22 mouse cellular contexts compared by ENCODE assay signal in the genomic region with DNA sequence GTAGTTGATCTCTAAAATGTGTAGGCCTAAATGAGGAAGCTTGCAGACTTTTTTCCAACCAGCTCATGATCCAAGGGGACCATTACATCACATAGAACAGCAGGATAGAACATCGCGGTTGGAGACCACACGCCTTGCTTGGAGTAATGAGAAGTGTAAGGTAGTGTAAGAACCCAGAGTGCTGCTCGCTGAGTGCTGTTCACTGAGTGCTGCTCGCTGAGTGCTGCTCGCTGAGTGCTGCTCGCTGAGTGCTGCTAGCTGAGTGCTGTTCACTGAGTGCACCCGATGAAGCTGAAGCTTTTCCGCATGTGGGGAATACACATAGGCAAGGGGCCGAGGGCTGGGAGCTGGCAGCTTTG. TPM values are rescaled to one million over a fixed set of nuclear protein-coding genes. Genes with fewer than 3 reads are reported as not detected.
DNase-seq lines count a peak whose midpoint lies in the region; ATAC-seq and TF ChIP-seq lines count a peak whose summit lies in the region.
"Had no signal": no experiment of that assay in that cellular context is flagged by ENCODE, and none has a peak within 500 bp of the region (broad histone marks: within the 10 kb centered on the region; RNA-seq: fewer than 3 reads in every experiment).

No protein-coding gene starts in this region.

- peak overlapping the region; percentile 32; the same call in 1 of the 2 replicates for H3K27ac ChIP-seq in hindbrain, embryonic 14.5 days
- H3K27ac ChIP-seq in hindbrain, embryonic 10.5 days = no peak overlapping the region
- no peak overlapping the region for H3K27ac ChIP-seq in midbrain, embryonic 13.5 days
- no peak overlapping the region for H3K27ac ChIP-seq in midbrain, embryonic 14.5 days (replicated peaks; ENCODE audit: low read depth, low read length)
- no peak overlapping the region for H3K27ac ChIP-seq in limb, embryonic 14.5 days (replicated peaks; ENCODE audit: low read depth, low read length)
- 0 out of 2 replicates have a peak overlapping the region, but pooled peaks have one; percentile 19 for H3K27ac ChIP-seq in neural tube, embryonic 15.5 days (replicated peaks)
- H3K27ac ChIP-seq: heart, embryonic 10.5 days; kidney, postnatal 0 days; liver, embryonic 13.5 days; stomach, embryonic 15.5 days had no signal

- no peaks in the 10 kb centered on the region for H3K27me3 ChIP-seq in hindbrain, embryonic 14.5 days (ENCODE audit: control insufficient read depth, insufficient read depth, low read length)
- H3K27me3 ChIP-seq in hindbrain, embryonic 10.5 days (ENCODE audit: insufficient read depth, poor library complexity, severe bottlenecking) = no peaks in the 10 kb centered on the region
- no peaks in the 10 kb centered on the region for H3K27me3 ChIP-seq in midbrain, embryonic 13.5 days
- no peaks in the 10 kb centered on the region for H3K27me3 ChIP-seq in midbrain, embryonic 14.5 days (ENCODE audit: control insufficient read depth, insufficient read depth, low read length)
- no peaks in the 10 kb centered on the region for H3K27me3 ChIP-seq in limb, embryonic 14.5 days (ENCODE audit: control insufficient read depth, insufficient read depth, low read length)
- H3K27me3 ChIP-seq in neural tube, embryonic 15.5 days (replicated peaks) = no peaks in the 10 kb centered on the region
- H3K27me3 ChIP-seq: liver, embryonic 13.5 days; stomach, embryonic 15.5 days had no signal

- ATAC-seq in hindbrain, embryonic 14.5 days (ENCODE audit: low FRiP score) = no peak
- 0 out of 2 replicates have a peak, but pooled peaks have one; percentile 55 for ATAC-seq in midbrain, embryonic 13.5 days
- ATAC-seq in midbrain, embryonic 14.5 days (ENCODE audit: low FRiP score, low TSS enrichment) = no peak
- ATAC-seq in limb, embryonic 14.5 days (ENCODE audit: low FRiP score, low read depth) = peak; percentile 5; the same call in 1 of the 2 replicates
- 0 out of 2 replicates have a peak, but pooled peaks have one; percentile 46 for ATAC-seq in neural tube, embryonic 15.5 days (ENCODE audit: low FRiP score)
- ATAC-seq: inflammation-experienced regulatory T-cells, adult 6 months had no signal

- no peak overlapping the region for H3K4me3 ChIP-seq in hindbrain, embryonic 14.5 days (replicated peaks; ENCODE audit: low read length)
- no peak overlapping the region for H3K4me3 ChIP-seq in hindbrain, embryonic 10.5 days
- no peak overlapping the region for H3K4me3 ChIP-seq in midbrain, embryonic 13.5 days (replicated peaks)
- H3K4me3 ChIP-seq in midbrain, embryonic 14.5 days (replicated peaks; ENCODE audit: low read depth, low read length) = no peak overlapping the region
- no peak overlapping the region for H3K4me3 ChIP-seq in limb, embryonic 14.5 days (replicated peaks; ENCODE audit: low read length)
- H3K4me3 ChIP-seq in neural tube, embryonic 15.5 days (replicated peaks) = no peak overlapping the region
- H3K4me3 ChIP-seq: heart, embryonic 10.5 days; liver, embryonic 13.5 days; megakaryocyte, embryonic 14.5 days; stomach, embryonic 15.5 days had no signal

- DNase-seq in hindbrain, embryonic 14.5 days (ENCODE audit: low spot score) = no peak
- no peak for DNase-seq in hindbrain, embryonic 10.5 days (ENCODE audit: low spot score)
- no peak for DNase-seq in midbrain, embryonic 14.5 days
- DNase-seq in limb, embryonic 14.5 days (ENCODE audit: low spot score) = no peak
- no peak for DNase-seq in cerebellum, postnatal 14 days
- DNase-seq: adrenal gland, adult 2 months; cerebellum, adult 11-12 months; gastrocnemius, postnatal 10 days; heart, postnatal 4 days; kidney, adult 18-20 months; left cerebral cortex, postnatal 4 days; liver, embryonic 13.5 days; lung, adult 2 months; right cerebral cortex, adult 18-20 months; thymus, postnatal 36 days had no signal

- TF ChIP-seq POLR2A in limb, embryonic 14.5 days (IDR thresholded peaks at IDR 0.05; ENCODE audit: borderline replicate concordance, extremely low read depth, insufficient read depth, insufficient read length) = no peak

- H3K4me2 ChIP-seq in hindbrain, embryonic 14.5 days (replicated peaks) = no peak overlapping the region
- H3K4me2 ChIP-seq in midbrain, embryonic 13.5 days (replicated peaks) = no peak overlapping the region
- no peak overlapping the region for H3K4me2 ChIP-seq in midbrain, embryonic 14.5 days (ENCODE audit: low read length)
- H3K4me2 ChIP-seq in limb, embryonic 14.5 days (replicated peaks; ENCODE audit: low read depth, low read length, severe bottlenecking) = no peak overlapping the region
- no peak overlapping the region for H3K4me2 ChIP-seq in neural tube, embryonic 15.5 days
- H3K4me2 ChIP-seq: liver, embryonic 13.5 days; stomach, embryonic 15.5 days had no signal

- no peak overlapping the region for H3K9ac ChIP-seq in hindbrain, embryonic 14.5 days
- no peak overlapping the region for H3K9ac ChIP-seq in midbrain, embryonic 13.5 days (replicated peaks)
- H3K9ac ChIP-seq in midbrain, embryonic 14.5 days (replicated peaks; ENCODE audit: low read length) = no peak overlapping the region
- no peak overlapping the region for H3K9ac ChIP-seq in limb, embryonic 14.5 days (ENCODE audit: low read depth, low read length, severe bottlenecking)
- no peak overlapping the region for H3K9ac ChIP-seq in neural tube, embryonic 15.5 days (replicated peaks)
- H3K9ac ChIP-seq: liver, embryonic 13.5 days; stomach, embryonic 15.5 days had no signal

- no peaks in the 10 kb centered on the region for H3K36me3 ChIP-seq in hindbrain, embryonic 14.5 days (replicated peaks; ENCODE audit: control insufficient read depth, insufficient read depth)
- H3K36me3 ChIP-seq in hindbrain, embryonic 10.5 days = 0 out of 2 replicates have a peak, but pooled peaks cover 1% of the 10 kb centered on the region
- H3K36me3 ChIP-seq in midbrain, embryonic 13.5 days = no peaks in the 10 kb centered on the region
- H3K36me3 ChIP-seq in midbrain, embryonic 14.5 days (ENCODE audit: control insufficient read depth, insufficient read depth, low read length) = no peaks in the 10 kb centered on the region
- peaks cover 58% of the 10 kb centered on the region for H3K36me3 ChIP-seq in limb, embryonic 14.5 days (ENCODE audit: control insufficient read depth, insufficient read depth, low read length)
- H3K36me3 ChIP-seq in neural tube, embryonic 15.5 days = no peaks in the 10 kb centered on the region
- H3K36me3 ChIP-seq: liver, embryonic 13.5 days; stomach, embryonic 15.5 days had no signal

- no peaks in the 10 kb centered on the region for H3K9me3 ChIP-seq in hindbrain, embryonic 14.5 days (ENCODE audit: control insufficient read depth, low read length)
- no peaks in the 10 kb centered on the region for H3K9me3 ChIP-seq in hindbrain, embryonic 10.5 days
- no peaks in the 10 kb centered on the region for H3K9me3 ChIP-seq in midbrain, embryonic 13.5 days
- H3K9me3 ChIP-seq in midbrain, embryonic 14.5 days (ENCODE audit: control insufficient read depth, low read length) = no peaks in the 10 kb centered on the region
- no peaks in the 10 kb centered on the region for H3K9me3 ChIP-seq in limb, embryonic 14.5 days (ENCODE audit: control insufficient read depth, low read length)
- no peaks in the 10 kb centered on the region for H3K9me3 ChIP-seq in neural tube, embryonic 15.5 days (replicated peaks)
- H3K9me3 ChIP-seq: heart, embryonic 10.5 days; liver, embryonic 13.5 days; megakaryocyte, embryonic 14.5 days; stomach, embryonic 15.5 days had no signal

- H3K4me1 ChIP-seq in hindbrain, embryonic 14.5 days (replicated peaks; ENCODE audit: control insufficient read depth, insufficient read depth, low read length) = peaks cover 10% of the 10 kb centered on the region; the same call in 1 of the 2 replicates
- H3K4me1 ChIP-seq in hindbrain, embryonic 10.5 days (replicated peaks) = 0 out of 2 replicates have a peak, but pooled peaks cover 3% of the 10 kb centered on the region
- H3K4me1 ChIP-seq in midbrain, embryonic 13.5 days (replicated peaks) = 0 out of 2 replicates have a peak, but pooled peaks cover 5% of the 10 kb centered on the region
- H3K4me1 ChIP-seq in midbrain, embryonic 14.5 days (ENCODE audit: control insufficient read depth, insufficient read depth, low read length) = no peaks in the 10 kb centered on the region
- H3K4me1 ChIP-seq in limb, embryonic 14.5 days (ENCODE audit: control insufficient read depth, insufficient read depth, low read length) = no peaks in the 10 kb centered on the region
- peaks cover 10% of the 10 kb centered on the region for H3K4me1 ChIP-seq in neural tube, embryonic 15.5 days
- H3K4me1 ChIP-seq: heart, embryonic 10.5 days; liver, embryonic 13.5 days; megakaryocyte, embryonic 14.5 days; stomach, embryonic 15.5 days had no signal

- 98% methylated on average over 10 of the region's 10 CpGs for WGBS in hindbrain, embryonic 14.5 days
- 96% methylated on average over 10 of the region's 10 CpGs for WGBS in hindbrain, embryonic 10.5 days
- WGBS in midbrain, embryonic 13.5 days = 94% methylated on average over 10 of the region's 10 CpGs
- 92% methylated on average over 10 of the region's 10 CpGs for WGBS in midbrain, embryonic 14.5 days
- WGBS in limb, embryonic 14.5 days = 90% methylated on average over 10 of the region's 10 CpGs
- WGBS in neural tube, embryonic 15.5 days = 88% methylated on average over 10 of the region's 10 CpGs

RNA-seq across cellular contexts. Expression of a gene that starts 48.3 kb away (rescaled TPM):
- 24.1 and 26.1 TPM in 2 replicates for polyA plus RNA-seq in hindbrain, embryonic 14.5 days (2014; fragmentation: Nextera tagmentation; extraction: Ambion mirVana)
- 20.4 and 23.3 TPM in 2 replicates for polyA plus RNA-seq in hindbrain, embryonic 10.5 days (2016; fragmentation: Nextera tagmentation; extraction: Ambion mirVana)
- polyA plus RNA-seq in midbrain, embryonic 13.5 days (2015; fragmentation: Nextera tagmentation; extraction: Ambion mirVana) = 4.2 and 5.2 TPM in 2 replicates
- 3.6 and 9.4 TPM in 2 replicates for polyA plus RNA-seq in midbrain, embryonic 14.5 days (2014; fragmentation: Nextera tagmentation; extraction: Ambion mirVana)
- polyA plus RNA-seq in limb, embryonic 14.5 days (2012; rRNA removed) = 111 and 115 TPM in 2 replicates
- polyA plus RNA-seq in limb, embryonic 14.5 days (2014; fragmentation: Nextera tagmentation; extraction: Ambion mirVana) = 122 and 138 TPM in 2 replicates
- 16.0 and 18.9 TPM in 2 replicates for polyA plus RNA-seq in neural tube, embryonic 15.5 days (2015; fragmentation: Nextera tagmentation; extraction: Ambion mirVana)
- polyA plus RNA-seq: inflammation-experienced regulatory T-cells, adult 6 months had no signal

Comparison
In these comparisons a context has a peak if more than half of its experiments do, and no peak if none do; other contexts are left out.
1. ATAC-seq: peak in midbrain, embryonic 13.5 days (single experiment), limb, embryonic 14.5 days (single experiment) and neural tube, embryonic 15.5 days (single experiment); none in hindbrain, embryonic 14.5 days (single experiment) and midbrain, embryonic 14.5 days (single experiment).
2. H3K27ac ChIP-seq: peak in hindbrain, embryonic 14.5 days (single experiment) and neural tube, embryonic 15.5 days (single experiment); none in hindbrain, embryonic 10.5 days (single experiment), midbrain, embryonic 13.5 days (single experiment), midbrain, embryonic 14.5 days (single experiment) and limb, embryonic 14.5 days (single experiment).